Mouse (Mus musculus) CH12.LX (cell line): ENCODE results near the gene Sec14l4. TPM values are rescaled to one million over a fixed set of nuclear protein-coding genes. Genes with fewer than 3 reads are reported as not detected.

Source experiments
- DNase-seq: peaks from one replicate; pipeline ENCODE4 v3.0.0-alpha.2; 2013; ENCODE audit errors: extremely low read depth
- H3K27ac ChIP-seq: 2 replicates; pipeline ENCODE4 v1.5.1; 2012; ENCODE audit warnings: low read depth, mild to moderate bottlenecking, control low read depth, moderate library complexity; ENCODE audit not compliant: insufficient read depth
- H3K27me3 ChIP-seq: replicated peaks from 2 replicates; pipeline ENCODE3; 2012; ENCODE audit warnings: inconsistent platforms
- H3K36me3 ChIP-seq, 2 experiments: replicated peaks in 1 of 2; 2 replicates each; pipeline versions ENCODE3 to v1.6.1; 2012; ENCODE audit warnings: inconsistent platforms in 1 of 2, low read length in 1 of 2, mild to moderate bottlenecking in 1 of 2, mixed read lengths in 1 of 2, moderate library complexity in 1 of 2; ENCODE audit not compliant: control insufficient read depth in 1 of 2, insufficient read depth in 1 of 2
- H3K4me1 ChIP-seq, 2 experiments: 2 replicates each; pipeline ENCODE4 v1.6.1; 2012; ENCODE audit warnings: inconsistent platforms in 1 of 2, moderate library complexity in 1 of 2; ENCODE audit not compliant: insufficient read depth in 2 of 2, control insufficient read depth in 1 of 2
- H3K4me2 ChIP-seq: 2 replicates; pipeline ENCODE4 v1.6.1; 2012; ENCODE audit warnings: low read depth, mild to moderate bottlenecking, control low read depth; ENCODE audit not compliant: poor library complexity, insufficient read depth, severe bottlenecking
- H3K4me3 ChIP-seq, 3 experiments: fragments of 150-350 bp in 1 of 3; sonication (generic) in 1 of 3; replicated peaks in 1 of 3; 2 replicates each; pipeline versions ENCODE3 to v1.5.1; 2011 to 2012; ENCODE audit warnings: low read depth in 2 of 3, low read length in 2 of 3, mild to moderate bottlenecking in 2 of 3, moderate library complexity in 2 of 3, control low read depth in 1 of 3, improper control_type of control experiment in 1 of 3, inconsistent platforms in 1 of 3, mixed read lengths in 1 of 3; ENCODE audit not compliant: poor library complexity in 1 of 3
- H3K79me2 ChIP-seq: replicated peaks from 2 replicates; pipeline ENCODE4 v1.6.1; 2012; ENCODE audit warnings: mild to moderate bottlenecking, moderate library complexity; ENCODE audit not compliant: control insufficient read depth, poor library complexity, insufficient read depth, severe bottlenecking; ENCODE audit errors: extremely low read depth
- H3K9ac ChIP-seq: 2 replicates; pipeline ENCODE4 v1.6.1; 2012; ENCODE audit warnings: low read depth, mild to moderate bottlenecking, control low read depth, moderate library complexity; ENCODE audit not compliant: insufficient read depth
- H3K9me3 ChIP-seq: replicated peaks from 2 replicates; pipeline ENCODE3; 2012; ENCODE audit warnings: low read length, inconsistent platforms, mixed read lengths
- CHD1 ChIP-seq: IDR thresholded peaks from 2 replicates; pipeline ENCODE4 v1.6.1; 2012; ENCODE audit warnings: low read depth, low read length, improper control_type of control experiment, inconsistent platforms
- E2F4 ChIP-seq: IDR thresholded peaks from 2 replicates; pipeline ENCODE4 v1.6.1; 2011; ENCODE audit warnings: low read depth, low read length, improper control_type of control experiment; ENCODE audit not compliant: insufficient replicate concordance
- HCFC1 ChIP-seq: IDR thresholded peaks from 2 replicates; pipeline ENCODE4 v1.6.1; 2012; ENCODE audit warnings: low read depth, mild to moderate bottlenecking, inconsistent platforms, low read length, improper control_type of control experiment
- IRF4 ChIP-seq: IDR thresholded peaks from 2 replicates; pipeline ENCODE4 v1.6.1; 2014; ENCODE audit warnings: low read depth, mild to moderate bottlenecking, inconsistent platforms, low read length, improper control_type of control experiment
- JUN ChIP-seq: IDR thresholded peaks from 2 replicates; pipeline ENCODE4 v1.6.1; 2011; ENCODE audit warnings: low read depth, mild to moderate bottlenecking, low read length, improper control_type of control experiment, moderate library complexity; ENCODE audit not compliant: insufficient read depth
- JUND ChIP-seq: conservative IDR thresholded peaks from 2 replicates; pipeline ENCODE4 v1.6.1; 2011; ENCODE audit warnings: low read depth, low read length, improper control_type of control experiment
- MAFK ChIP-seq: IDR thresholded peaks from 2 replicates; pipeline ENCODE4 v1.6.1; 2011; ENCODE audit warnings: low read length, improper control_type of control experiment; ENCODE audit not compliant: insufficient replicate concordance
- MXI1 ChIP-seq: IDR thresholded peaks from 2 replicates; pipeline ENCODE4 v1.6.1; 2011; ENCODE audit warnings: mild to moderate bottlenecking, low read depth, low read length, improper control_type of control experiment
- NELFE ChIP-seq: IDR thresholded peaks from 2 replicates; pipeline ENCODE4 v1.6.1; 2011; ENCODE audit warnings: low read depth, low read length, improper control_type of control experiment
- POLR2AphosphoS2 ChIP-seq: IDR thresholded peaks from 2 replicates; pipeline ENCODE4 v1.6.1; 2011; ENCODE audit warnings: low read depth, low read length, improper control_type of control experiment
- TBP ChIP-seq: conservative IDR thresholded peaks from 2 replicates; pipeline ENCODE4 v1.6.1; 2011; ENCODE audit warnings: low read depth, low read length, improper control_type of control experiment
- dilution Hi-C: fragments of 300-500 bp; cut with MboI; formaldehyde crosslinking; loops from 2 replicates; pipeline ENCODE4 v1.14.3; 2020; ENCODE audit warnings: low sequenced_read_pairs; ENCODE audit not compliant: extremely low pct_unique_long_range_greater_than_20kb, extremely low pct_ligation_motif_present
- in situ Hi-C: fragments of 300-500 bp; cut with MboI; formaldehyde crosslinking; loops from 3 replicates; pipeline ENCODE4 v1.14.3; 2019; ENCODE audit warnings: low sequenced_read_pairs, low pct_ligation_motif_present, low pct_unique_long_range_greater_than_20kb, mixed read lengths
- polyA plus RNA-seq: library from polyadenylated mRNA; unstranded; fragments of >175 nt; gene quantifications from 2 replicates; pipeline ENCODE4 v1.2.1, GENCODE M21; 2012; ENCODE audit warnings: low read depth; ENCODE audit not compliant: insufficient read length
- total RNA-seq, 2 experiments: library from RNA; depleted of rRNA; stranded (reverse); fragments of 300-350 nt in 1 of 2; fragments of >200 nt in 1 of 2; gene quantifications; 2 replicates each; pipeline ENCODE4 v1.2.3; 2012 to 2014

Gene Sec14l4
- 0.47 and 0.55 TPM in 2 replicates for total RNA-seq (2012; rRNA removed)
- total RNA-seq (2014; rRNA removed), result 0.42 and 0.46 TPM in 2 replicates
- 2.2 and 3.5 TPM in 2 replicates for polyA plus RNA-seq

DNA sequence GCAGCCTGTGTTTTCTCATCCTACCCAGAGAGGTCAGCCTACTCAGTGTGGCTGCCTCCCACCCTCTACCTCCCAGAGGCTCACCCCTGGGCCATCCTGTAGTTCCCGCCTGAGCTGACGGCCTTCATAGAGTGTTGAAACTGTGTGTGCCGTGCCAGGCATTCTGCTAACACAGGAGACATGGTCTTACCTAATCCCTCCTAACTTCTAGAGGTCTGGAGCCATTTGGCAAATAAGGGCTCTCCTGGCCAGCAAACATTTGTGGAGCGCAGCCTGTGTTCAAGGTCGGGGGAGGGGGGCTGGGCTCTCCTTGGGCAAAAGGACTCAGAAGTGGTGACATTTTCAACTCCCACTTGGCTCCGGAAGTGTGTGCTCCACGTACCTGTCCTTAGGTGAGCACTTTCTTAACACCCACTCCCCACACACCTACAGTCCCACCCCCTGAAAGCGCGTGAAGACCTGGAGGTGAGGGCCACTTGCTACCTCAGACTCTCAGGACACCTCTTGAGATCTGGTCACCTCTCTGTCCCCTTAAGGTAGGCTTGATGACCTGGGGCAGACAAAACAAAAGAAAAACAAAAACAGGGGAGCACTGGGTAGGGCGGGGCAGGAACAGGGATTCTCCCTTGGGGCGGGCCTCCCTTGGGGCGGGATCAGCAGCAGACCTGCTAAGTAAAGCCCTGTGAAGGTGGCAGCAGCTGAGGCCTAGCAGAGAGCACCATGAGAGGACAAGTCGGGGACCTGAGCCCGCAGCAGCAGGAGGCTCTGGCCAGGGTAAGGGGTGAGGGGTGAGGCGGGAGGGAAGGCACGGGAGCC lies at the start of gene Sec14l4:
Sec14l4 (plus strand) TSS at position 337 of the 816 bp plus-strand sequence.
- Histone ChIP-seq H3K4me3 (peak within 1 kb of the TSS in 1 of 3 experiments; percentile 10), H3K9ac (no peak within 1 kb of the TSS)

DNA sequence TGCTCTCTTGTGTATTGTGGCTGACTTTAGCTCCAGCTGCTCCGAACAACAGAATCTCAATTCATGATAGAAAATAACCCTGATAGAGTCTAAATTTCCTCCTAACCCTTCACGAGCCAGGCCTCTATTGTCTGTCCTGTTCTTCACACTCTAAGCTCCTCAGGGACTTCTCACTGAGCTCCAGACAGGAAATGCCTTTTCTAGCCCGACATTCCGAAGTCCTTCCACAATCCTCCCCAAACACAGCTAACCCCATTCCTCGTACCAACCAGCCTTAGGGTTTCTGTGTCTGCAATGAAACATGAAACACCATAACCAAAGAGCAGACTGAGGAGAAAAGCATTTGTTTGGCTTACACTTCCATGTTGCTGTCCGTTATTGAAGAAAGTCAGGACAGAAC lies 49.7 kb upstream of the Sec14l4 start:
- H3K27me3 ChIP-seq, result no peaks in the 10 kb centered on the region
- TF ChIP-seq TBP (no peak), MXI1 (no peak), E2F4 (no peak), NELFE (no peak), JUN (no peak), HCFC1 (no peak), IRF4 (no peak), JUND (no peak), MAFK (no peak), CHD1 (no peak)
- H3K9ac ChIP-seq, result no peak overlapping the region
- dilution Hi-C loops (no loop called here), in situ Hi-C loops (no loop called here)
- H3K36me3 ChIP-seq, result peaks cover 29 to 62% of the 10 kb centered on the region in 2 experiments
- no peak overlapping the region for H3K4me3 ChIP-seq
- H3K27ac ChIP-seq, result no peak overlapping the region
- peaks cover 15% of the 10 kb centered on the region for H3K9me3 ChIP-seq
- H3K4me2 ChIP-seq, result no peak overlapping the region
- DNase-seq, result no peak
- no peaks in the 10 kb centered on the region for H3K79me2 ChIP-seq
- H3K4me1 ChIP-seq, result no peaks in the 10 kb centered on the region

More for the DNA sequence above, at the start of gene Sec14l4:
- TF ChIP-seq MXI1, result no peak
- no peak for TF ChIP-seq POLR2AphosphoS2
- dilution Hi-C loops (no loop called here), in situ Hi-C loops (no loop called here)
- Histone ChIP-seq H3K27me3 (no peaks in the 10 kb centered on the region), H3K4me2 (no peak within 1 kb of the TSS), H3K4me1 (peaks cover 28 to 60% of the 10 kb centered on the region in 2 experiments), H3K9me3 (no peaks in the 10 kb centered on the region), H3K36me3 (no peaks in the 10 kb centered on the region), H3K79me2 (no peaks in the 10 kb centered on the region), H3K27ac (no peak within 1 kb of the TSS)
- no peak for DNase-seq
